Mouse (Mus musculus) embryonic facial prominence, embryonic 14.5 days (tissue): ENCODE data around the gene Thsd4. TPM values are rescaled to one million over a fixed set of nuclear protein-coding genes. Genes with fewer than 3 reads are reported as not detected.
"Not testable (repeated sequence)": the region's sequence is repeated elsewhere in the genome, so short reads cannot be mapped to it uniquely, and the experiment has no call there.

Experiments
- ATAC-seq: fragments of 200-750 bp; cut with Nextera tagmentation; 2 replicates; pipeline ENCODE4 v1.8.0; 2017; ENCODE audit warnings: low read depth, moderate number of reproducible peaks, moderate TSS enrichment
- DNase-seq: peaks from one replicate; pipeline ENCODE4 v3.0.0-alpha.2; 2015; ENCODE audit warnings: low spot score
- H3K27ac ChIP-seq: fragments of 300-500 bp; sonication (generic); replicated peaks from 2 replicates; pipeline ENCODE4 v1.5.1; 2014; ENCODE audit warnings: low read depth, mild to moderate bottlenecking, low read length, moderate library complexity
- H3K27me3 ChIP-seq: fragments of 300-500 bp; sonication (generic); replicated peaks from 2 replicates; pipeline ENCODE4 v1.6.1; 2014; ENCODE audit warnings: low read length; ENCODE audit not compliant: control insufficient read depth, insufficient read depth
- H3K36me3 ChIP-seq: fragments of 300-500 bp; sonication (generic); 2 replicates; pipeline ENCODE4 v1.6.1; 2014; ENCODE audit warnings: low read length, mixed read lengths; ENCODE audit not compliant: control insufficient read depth, insufficient read depth
- H3K4me1 ChIP-seq: fragments of 300-500 bp; sonication (generic); 2 replicates; pipeline ENCODE4 v1.6.1; 2014; ENCODE audit warnings: antibody characterized with exemption, low read length; ENCODE audit not compliant: control insufficient read depth, insufficient read depth
- H3K4me2 ChIP-seq: fragments of 300-500 bp; sonication (generic); 2 replicates; pipeline ENCODE4 v1.6.1; 2014; ENCODE audit warnings: low read depth, mild to moderate bottlenecking, low read length, moderate library complexity, mixed read lengths
- H3K4me3 ChIP-seq: fragments of 300-500 bp; sonication (generic); 2 replicates; pipeline ENCODE4 v1.5.1; 2014; ENCODE audit warnings: low read depth, mild to moderate bottlenecking, low read length
- H3K9ac ChIP-seq: fragments of 300-500 bp; sonication (generic); 2 replicates; pipeline ENCODE4 v1.6.1; 2014; ENCODE audit warnings: low read depth, mild to moderate bottlenecking, low read length, moderate library complexity, mixed read lengths
- H3K9me3 ChIP-seq: fragments of 300-500 bp; sonication (generic); 2 replicates; pipeline ENCODE4 v1.6.1; 2016; ENCODE audit warnings: low read length; ENCODE audit not compliant: control insufficient read depth
- WGBS: fragments of 180-500 bp; shearing (Covaris S2); extraction: QIAGEN DNeasy Blood & Tissue Kit; methylation state at CpG from one replicate; pipeline ENCODE4 v1.1.7; 2014; 5-methylcytosine and 5-hydroxymethylcytosine counted together
- polyA plus RNA-seq: library from polyadenylated mRNA; unstranded; fragments of >200 nt; fragmentation: Nextera tagmentation; extraction: Ambion mirVana; gene quantifications from 2 replicates; pipeline ENCODE4 v1.2.1, GENCODE M21; 2014

The Thsd4 gene
- polyA plus RNA-seq, 1 experiment from 2014 or later, result 26.1 TPM

DNA sequence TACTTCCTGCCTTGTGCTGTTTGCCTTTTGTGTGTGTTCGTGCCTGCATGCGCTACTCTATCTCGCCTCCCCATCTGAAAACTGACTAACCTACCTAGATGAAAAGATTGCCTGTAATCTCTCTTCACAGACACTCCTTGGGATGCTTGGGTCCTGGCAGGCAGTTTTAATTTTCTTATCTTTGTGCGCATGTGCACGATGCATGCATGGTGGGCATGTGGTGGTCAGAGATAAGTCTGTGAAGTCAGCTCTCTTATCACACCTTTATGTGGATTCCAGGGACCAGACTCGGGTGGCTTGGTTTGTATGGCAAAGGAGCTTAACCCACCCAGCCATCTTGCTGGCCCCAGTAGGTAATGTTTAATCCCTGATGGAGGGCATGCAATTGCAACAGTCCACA lies 242.3 kb downstream of the Thsd4 start:
- DNase-seq, result no peak
- H3K9me3 ChIP-seq, result no peaks in the 10 kb centered on the region
- no peak overlapping the region for H3K4me2 ChIP-seq
- 85% methylated on average over 6 of the region's 6 CpGs for WGBS
- no peak overlapping the region for H3K4me3 ChIP-seq
- ATAC-seq, result no peak
- H3K27ac ChIP-seq, result no peak overlapping the region
- no peaks in the 10 kb centered on the region for H3K27me3 ChIP-seq
- peaks cover 10% of the 10 kb centered on the region; the same call in 1 of the 2 replicates for H3K4me1 ChIP-seq
- no peak overlapping the region for H3K9ac ChIP-seq
- no peaks in the 10 kb centered on the region for H3K36me3 ChIP-seq

DNA sequence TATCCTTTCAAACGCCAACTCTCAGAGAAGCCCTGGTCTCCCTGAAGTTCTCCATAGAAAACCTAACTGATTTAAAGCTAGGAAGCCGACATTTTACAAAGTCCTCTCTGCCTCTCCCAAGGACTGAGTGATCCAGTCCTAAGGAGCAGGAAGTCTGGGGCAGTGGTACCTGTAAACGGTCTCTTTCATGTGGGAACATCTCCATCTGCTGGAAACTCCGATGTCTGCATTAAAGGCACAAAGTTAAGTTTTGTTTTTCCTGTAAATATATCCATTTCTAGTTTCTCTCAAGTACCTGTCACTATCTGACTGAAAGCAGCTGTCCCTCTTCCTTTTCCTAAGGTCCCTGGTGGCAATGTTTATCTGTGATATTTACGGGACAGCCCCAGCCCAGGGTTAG lies 245.5 kb downstream of the Thsd4 start:
- H3K9ac ChIP-seq, result no peak overlapping the region
- no peaks in the 10 kb centered on the region for H3K27me3 ChIP-seq
- no peaks in the 10 kb centered on the region for H3K9me3 ChIP-seq
- peaks cover 6% of the 10 kb centered on the region; the same call in 1 of the 2 replicates for H3K4me1 ChIP-seq
- H3K27ac ChIP-seq, result no peak overlapping the region
- H3K4me2 ChIP-seq, result no peak overlapping the region
- DNase-seq (peak; percentile 55), ATAC-seq (no peak)
- no peak overlapping the region for H3K4me3 ChIP-seq
- no peaks in the 10 kb centered on the region for H3K36me3 ChIP-seq
- 28% methylated on average over 5 of the region's 5 CpGs for WGBS

DNA sequence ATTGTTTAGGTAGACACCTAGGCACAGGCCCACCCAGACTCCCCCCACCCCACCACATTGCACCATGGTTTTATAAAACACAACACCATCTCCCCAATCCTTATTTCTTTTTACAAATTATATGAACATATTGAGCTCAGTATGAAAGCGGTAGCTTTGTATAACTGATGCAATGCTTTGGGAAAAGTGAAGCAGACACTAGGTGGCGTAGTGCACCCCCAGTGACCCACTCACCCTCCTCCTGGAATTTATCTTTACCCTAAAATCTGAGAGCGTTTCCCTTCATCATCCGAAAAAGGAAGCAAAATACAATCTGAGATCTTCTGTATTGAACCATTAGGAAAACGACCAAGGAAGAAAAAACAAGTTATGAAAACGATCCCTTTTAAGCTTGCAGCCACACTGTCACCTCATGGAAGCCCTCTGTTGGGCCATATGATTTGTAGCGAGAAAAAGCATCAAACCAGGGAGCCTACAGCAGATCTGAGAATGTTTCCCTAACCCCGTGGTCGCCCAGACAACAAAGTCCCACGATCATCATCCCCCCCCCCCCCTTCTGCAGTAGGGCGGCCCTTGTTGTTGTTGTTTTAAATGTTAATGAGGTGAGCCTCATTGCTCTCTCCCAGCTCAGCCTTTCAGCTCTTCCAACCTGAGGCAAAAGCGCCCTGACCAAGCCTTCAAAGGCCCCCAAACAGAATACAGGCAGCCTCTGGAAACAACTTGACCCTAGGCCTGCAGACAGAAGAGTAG lies 246.3 kb downstream of the Thsd4 start:
- Histone ChIP-seq H3K27ac (no peak overlapping the region), H3K4me3 (no peak overlapping the region), H3K9ac (no peak overlapping the region), H3K4me2 (no peak overlapping the region), H3K9me3 (no peaks in the 10 kb centered on the region), H3K27me3 (no peaks in the 10 kb centered on the region), H3K36me3 (no peaks in the 10 kb centered on the region), H3K4me1 (no peaks in the 10 kb centered on the region)
- 22% methylated on average over 12 of the region's 12 CpGs for WGBS
- ATAC-seq, result no peak
- DNase-seq, result no peak

DNA sequence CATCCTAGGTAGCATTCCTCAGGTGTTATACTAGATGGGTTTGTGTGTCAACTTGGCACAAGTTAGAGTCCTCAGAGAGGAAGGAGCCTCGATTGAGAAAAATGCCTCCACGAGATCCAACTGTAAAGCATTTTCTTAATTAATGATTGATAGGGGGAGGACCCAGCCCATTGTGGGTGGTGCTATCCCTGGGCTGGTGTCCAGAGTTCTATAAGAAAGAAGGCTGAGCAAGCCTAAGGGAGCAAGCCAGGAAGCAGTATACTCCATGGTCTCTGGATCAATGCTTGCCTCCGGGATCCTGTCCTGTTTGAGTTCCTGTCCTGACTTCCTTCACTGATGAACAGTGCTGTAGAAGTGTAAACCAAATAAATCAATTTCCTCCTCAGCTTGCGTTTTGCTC lies 247.3 kb downstream of the Thsd4 start:
- Histone ChIP-seq H3K27ac (no peak overlapping the region), H3K4me3 (no peak overlapping the region), H3K9ac (no peak overlapping the region), H3K4me1 (no peaks in the 10 kb centered on the region), H3K27me3 (no peaks in the 10 kb centered on the region), H3K9me3 (no peaks in the 10 kb centered on the region), H3K36me3 (no peaks in the 10 kb centered on the region), H3K4me2 (no peak overlapping the region)
- 66% methylated on average over 4 of the region's 4 CpGs for WGBS
- ATAC-seq (no peak), DNase-seq (no peak)

DNA sequence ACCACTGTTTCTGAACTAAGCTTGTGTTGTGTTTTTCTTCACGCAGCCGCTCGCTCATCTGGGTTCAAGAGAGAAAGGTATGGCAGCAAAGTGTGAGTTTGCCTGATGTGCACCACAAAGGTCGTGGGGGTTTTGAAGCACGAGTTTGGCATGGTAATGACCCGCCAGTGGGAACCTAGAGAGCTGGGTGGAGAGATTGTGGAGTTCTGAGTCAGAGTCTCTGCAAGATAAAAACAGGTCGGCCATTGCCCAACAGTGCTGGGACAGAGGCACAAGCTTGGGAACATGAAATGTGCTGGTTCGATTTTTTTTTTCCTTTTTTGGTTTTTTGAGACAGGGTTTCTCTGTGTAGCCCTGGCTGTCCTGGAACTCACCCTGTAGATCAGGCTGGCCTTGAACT lies 249.5 kb downstream of the Thsd4 start:
- not testable (repeated sequence) for H3K9me3 ChIP-seq, ATAC-seq, H3K4me3 ChIP-seq, DNase-seq, H3K27ac ChIP-seq, H3K36me3 ChIP-seq, H3K4me1 ChIP-seq, H3K9ac ChIP-seq, H3K27me3 ChIP-seq, H3K4me2 ChIP-seq
- WGBS, result 84% methylated on average over 8 of the region's 8 CpGs

DNA sequence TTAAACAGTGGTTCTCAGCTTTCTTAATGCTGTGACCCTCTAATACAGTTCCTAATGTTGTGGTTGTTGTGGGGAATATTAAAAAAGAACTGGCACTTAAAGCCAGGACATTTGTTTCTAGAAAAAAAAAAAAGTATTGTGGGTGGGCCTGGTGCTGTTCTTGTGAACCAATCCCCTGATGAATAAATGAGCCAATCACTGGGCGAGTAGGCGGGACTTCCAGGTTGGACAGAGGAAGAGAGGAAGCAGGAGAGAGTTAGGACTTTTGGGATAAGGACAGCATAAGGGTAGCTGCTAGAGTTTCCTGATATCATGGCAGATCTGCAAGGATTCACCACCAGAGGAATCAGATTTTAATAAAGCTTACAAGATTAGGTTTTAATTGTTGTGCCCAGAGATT lies 249.9 kb downstream of the Thsd4 start:
- no peak overlapping the region for H3K4me3 ChIP-seq
- H3K4me2 ChIP-seq, result no peak overlapping the region
- WGBS, result 73% methylated on average over 2 of the region's 2 CpGs
- H3K9ac ChIP-seq, result no peak overlapping the region
- H3K4me1 ChIP-seq, result peaks cover 2% of the 10 kb centered on the region; the same call in 1 of the 2 replicates
- H3K27me3 ChIP-seq, result no peaks in the 10 kb centered on the region
- H3K27ac ChIP-seq, result no peak overlapping the region
- H3K9me3 ChIP-seq, result no peaks in the 10 kb centered on the region
- ATAC-seq (no peak), DNase-seq (no peak)
- no peaks in the 10 kb centered on the region for H3K36me3 ChIP-seq

DNA sequence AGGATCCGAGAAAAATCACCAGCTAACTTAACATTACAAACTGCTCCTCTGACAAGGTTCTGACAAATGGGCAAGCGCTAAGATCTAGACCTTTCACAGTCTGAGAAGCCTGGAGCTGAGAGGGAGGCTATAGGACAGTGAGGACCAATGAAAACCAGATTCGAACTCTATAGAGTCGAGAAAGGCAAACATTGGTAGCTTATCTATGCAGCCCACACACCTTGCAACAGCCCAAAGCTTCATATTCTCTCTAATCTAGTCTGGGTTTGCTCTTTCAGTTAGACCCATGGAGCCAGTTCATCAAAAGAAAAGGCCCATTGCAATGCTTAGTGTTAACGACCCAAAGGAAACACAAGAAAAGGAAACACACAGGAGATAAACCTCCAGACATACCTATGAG lies 252.0 kb downstream of the Thsd4 start:
- peaks cover 9% of the 10 kb centered on the region; the same call in 1 of the 2 replicates for H3K4me1 ChIP-seq
- no peak for DNase-seq
- H3K36me3 ChIP-seq, result no peaks in the 10 kb centered on the region
- no peaks in the 10 kb centered on the region for H3K27me3 ChIP-seq
- no peak for ATAC-seq
- no peak overlapping the region for H3K4me2 ChIP-seq
- H3K9ac ChIP-seq, result no peak overlapping the region
- no peak overlapping the region for H3K27ac ChIP-seq
- no peaks in the 10 kb centered on the region for H3K9me3 ChIP-seq
- no peak overlapping the region for H3K4me3 ChIP-seq
- 91% methylated on average over 5 of the region's 5 CpGs for WGBS

DNA sequence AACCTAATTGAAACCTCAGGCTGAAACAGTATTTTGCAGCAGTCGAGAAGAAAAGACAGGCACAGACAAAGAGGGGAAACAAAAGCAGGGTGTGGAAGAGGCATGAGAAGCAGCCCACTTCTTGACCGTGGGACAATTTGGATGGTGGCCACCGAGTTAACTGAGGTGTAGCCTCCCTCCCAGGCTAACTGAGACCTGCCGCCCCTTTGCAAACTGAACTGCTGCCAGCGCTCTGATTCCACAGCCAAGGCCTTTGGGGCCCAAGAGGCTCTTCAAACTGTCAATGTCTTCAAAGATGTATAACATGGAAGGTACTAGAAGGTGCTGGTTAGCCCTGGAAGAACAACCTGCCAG lies 254.6 kb downstream of the Thsd4 start:
- Histone ChIP-seq H3K36me3 (no peaks in the 10 kb centered on the region), H3K27me3 (no peaks in the 10 kb centered on the region), H3K4me3 (no peak overlapping the region), H3K4me2 (no peak overlapping the region), H3K27ac (no peak overlapping the region), H3K4me1 (peaks cover 15% of the 10 kb centered on the region), H3K9ac (no peak overlapping the region), H3K9me3 (no peaks in the 10 kb centered on the region)
- ATAC-seq (no peak), DNase-seq (no peak)
- 72% methylated on average over 5 of the region's 5 CpGs for WGBS

DNA sequence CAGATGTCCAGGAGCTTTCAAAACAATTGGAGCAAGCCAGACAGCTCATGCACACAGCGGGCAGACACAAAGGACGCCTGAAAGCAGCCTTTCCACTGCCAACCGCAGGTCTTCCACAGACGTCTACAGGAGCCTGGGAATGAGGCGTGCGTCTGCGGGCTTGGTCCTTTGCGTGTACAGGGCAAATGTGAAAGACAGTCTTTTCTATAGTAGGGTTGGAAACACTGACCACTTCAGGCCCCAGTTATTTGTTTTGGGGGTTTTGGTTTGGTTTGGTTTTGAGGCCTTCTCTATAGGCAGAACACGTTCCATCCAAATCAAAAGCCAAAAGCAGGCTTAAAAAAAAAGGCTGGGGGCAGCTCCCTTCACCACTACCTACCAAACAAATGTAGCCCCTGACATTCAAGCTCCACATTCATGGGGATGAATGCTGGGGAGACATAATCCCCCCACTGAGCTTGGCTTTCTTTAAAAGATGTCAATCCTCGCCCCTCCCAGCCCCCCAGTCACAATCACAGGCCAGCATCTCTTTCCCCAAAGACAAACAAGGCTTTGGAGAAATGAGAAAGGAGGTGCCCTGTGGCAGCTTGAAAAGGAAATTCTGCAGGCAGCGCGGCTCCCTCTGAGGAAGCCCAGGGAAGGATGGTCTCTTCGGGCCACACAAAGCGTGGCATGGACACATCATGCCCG lies 255.1 kb downstream of the Thsd4 start:
- Histone ChIP-seq H3K4me3 (no peak overlapping the region), H3K9me3 (no peaks in the 10 kb centered on the region), H3K27ac (no peak overlapping the region), H3K4me1 (peaks cover 15% of the 10 kb centered on the region), H3K9ac (no peak overlapping the region), H3K4me2 (no peak overlapping the region), H3K36me3 (no peaks in the 10 kb centered on the region), H3K27me3 (no peaks in the 10 kb centered on the region)
- DNase-seq (no peak), ATAC-seq (no peak)
- 70% methylated on average over 15 of the region's 15 CpGs for WGBS
